Mouse (Mus musculus): Measurements from ENCODE around the gene Hrc. TPM values are rescaled to one million over a fixed set of nuclear protein-coding genes. Genes with fewer than 3 reads are reported as not detected.

Hrc gene
- not detected for polyA plus RNA-seq (2017; shearing (Covaris generic))

GRCm38 (mm10) chr7:45335056-45335455 is at the start of gene Hrc:
TSS of gene Hrc (plus strand) at chr7:45335290.

GRCm38 (mm10) chr7:45333431-45333982 is 1.6 kb upstream of the Hrc start, which contains the start of gene Trpm4:
TSS of gene Trpm4 (minus strand) at chr7:45333780.

DNA sequence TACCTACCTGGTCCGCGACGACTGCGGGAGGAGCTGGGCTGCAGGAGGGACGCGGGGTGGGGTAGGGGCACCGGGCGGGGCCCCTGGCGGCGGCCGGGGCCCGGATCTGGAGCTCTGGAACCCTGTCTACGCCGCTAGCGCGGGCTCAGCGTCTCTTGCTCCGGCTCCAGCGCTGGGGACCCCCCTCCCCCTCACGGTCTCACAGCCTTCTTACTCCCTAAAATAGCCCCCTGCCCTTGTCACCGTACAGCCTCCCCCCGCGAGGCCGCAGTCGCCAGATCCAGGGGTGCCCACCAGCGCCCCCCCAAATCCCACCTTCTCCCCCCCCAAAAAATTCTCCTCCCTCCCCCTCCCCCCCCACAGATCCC is 31.5 kb downstream of the Hrc start, which contains the start of gene Ppfia3:
Gene Ppfia3 (minus strand): TSS at position 368 of the 368 bp plus-strand sequence.

GRCm38 (mm10) chr7:45370475-45371311 is 35.6 kb downstream of the Hrc start, which contains the start of gene Lin7b:
TSS of gene Lin7b (minus strand) at chr7:45370583.

Other genes starting within 250 kb of the Hrc start
- gene Rcn3, start 243.1 kb upstream of the Hrc start, polyA plus RNA-seq (2017; shearing (Covaris generic)): 5.5 TPM
- gene Fcgrt, start 231.4 kb upstream of the Hrc start, polyA plus RNA-seq (2017; shearing (Covaris generic)): 6.4 TPM
- gene Rps11, start 210.9 kb upstream of the Hrc start, polyA plus RNA-seq (2017; shearing (Covaris generic)): 1,883 TPM
- gene Rpl13a, start 206.5 kb upstream of the Hrc start, polyA plus RNA-seq (2017; shearing (Covaris generic)): 3,183 TPM
- gene Gm45713, start 199.1 kb upstream of the Hrc start, polyA plus RNA-seq (2017; shearing (Covaris generic)): not detected
- 165 TPM for gene Flt3l, start 198.9 kb upstream of the Hrc start, polyA plus RNA-seq (2017; shearing (Covaris generic))
- gene Pih1d1, start 181.0 kb upstream of the Hrc start, polyA plus RNA-seq (2017; shearing (Covaris generic)): 28.2 TPM
- 36.2 TPM for gene Aldh16a1, start 180.7 kb upstream of the Hrc start, polyA plus RNA-seq (2017; shearing (Covaris generic))
- gene Slc17a7, start 171.3 kb upstream of the Hrc start, polyA plus RNA-seq (2017; shearing (Covaris generic)): not detected
- not detected for gene Gfy, start 155.7 kb upstream of the Hrc start, polyA plus RNA-seq (2017; shearing (Covaris generic))
- not detected for gene Pth2, start 154.3 kb upstream of the Hrc start, polyA plus RNA-seq (2017; shearing (Covaris generic))
- gene Ccdc155, start 130.4 kb upstream of the Hrc start, polyA plus RNA-seq (2017; shearing (Covaris generic)): 0.95 TPM
- gene Dkkl1, start 123.1 kb upstream of the Hrc start, polyA plus RNA-seq (2017; shearing (Covaris generic)): 66.4 TPM
- gene Tead2, start 119.5 kb upstream of the Hrc start, polyA plus RNA-seq (2017; shearing (Covaris generic)): 1.7 TPM
- 386 TPM for gene Cd37, start 96.2 kb upstream of the Hrc start, polyA plus RNA-seq (2017; shearing (Covaris generic))
- not detected for gene Slc6a16, start 94.2 kb upstream of the Hrc start, polyA plus RNA-seq (2017; shearing (Covaris generic))
- gene Slc6a21, start 57.8 kb upstream of the Hrc start, polyA plus RNA-seq (2017; shearing (Covaris generic)): 0.93 TPM
- 5.0 TPM for gene Trpm4, start 1.5 kb upstream of the Hrc start, polyA plus RNA-seq (2017; shearing (Covaris generic))
- gene Ppfia3, start 31.7 kb downstream of the Hrc start, polyA plus RNA-seq (2017; shearing (Covaris generic)): 0.12 TPM
- not detected for gene Lin7b, start 35.3 kb downstream of the Hrc start, polyA plus RNA-seq (2017; shearing (Covaris generic))
- 211 TPM for gene Snrnp70, start 60.5 kb downstream of the Hrc start, polyA plus RNA-seq (2017; shearing (Covaris generic))
- not detected for gene Kcna7, start 70.4 kb downstream of the Hrc start, polyA plus RNA-seq (2017; shearing (Covaris generic))
- gene Ntf5, start 78.4 kb downstream of the Hrc start, polyA plus RNA-seq (2017; shearing (Covaris generic)): 0.60 TPM
- not detected for gene Lhb, start 85.5 kb downstream of the Hrc start, polyA plus RNA-seq (2017; shearing (Covaris generic))
- gene Gys1, start 99.6 kb downstream of the Hrc start, polyA plus RNA-seq (2017; shearing (Covaris generic)): 3.2 TPM
- 32.3 TPM for gene Ruvbl2, start 102.8 kb downstream of the Hrc start, polyA plus RNA-seq (2017; shearing (Covaris generic))
- gene Ftl1, start 124.6 kb downstream of the Hrc start, polyA plus RNA-seq (2017; shearing (Covaris generic)): 2,366 TPM
- gene Bax, start 131.6 kb downstream of the Hrc start, polyA plus RNA-seq (2017; shearing (Covaris generic)): 236 TPM
- gene Tulp2, start 146.6 kb downstream of the Hrc start, polyA plus RNA-seq (2017; shearing (Covaris generic)): 1.3 TPM
- gene Gm45808, start 151.5 kb downstream of the Hrc start, polyA plus RNA-seq (2017; shearing (Covaris generic)): 0.89 TPM
- 0.80 TPM for gene Dhdh, start 153.5 kb downstream of the Hrc start, polyA plus RNA-seq (2017; shearing (Covaris generic))
- 218 TPM for gene Nucb1, start 175.1 kb downstream of the Hrc start, polyA plus RNA-seq (2017; shearing (Covaris generic))
- 751 TPM for gene Ppp1r15a, start 191.0 kb downstream of the Hrc start, polyA plus RNA-seq (2017; shearing (Covaris generic))
- gene Plekha4, start 191.0 kb downstream of the Hrc start, polyA plus RNA-seq (2017; shearing (Covaris generic)): 1.3 TPM
- 2.0 TPM for gene Hsd17b14, start 219.6 kb downstream of the Hrc start, polyA plus RNA-seq (2017; shearing (Covaris generic))
- 38.0 TPM for gene Bcat2, start 234.9 kb downstream of the Hrc start, polyA plus RNA-seq (2017; shearing (Covaris generic))